Mouse (Mus musculus): ENCODE measurements around the gene Frmd4a.

GRCm38 (mm10) chr2:4556188-4556587, 538.7 kb downstream of the Frmd4a start:
- TF ChIP-seq CTCF (IDR thresholded peaks at IDR 0.05; ENCODE audit: low read depth, low read length) (no peak), TAL1 (conservative IDR thresholded peaks at IDR 0.05; ENCODE audit: low read depth, low read length) (no peak), POLR2AphosphoS5 (IDR thresholded peaks at IDR 0.05; ENCODE audit: insufficient replicate concordance, low read depth, low read length) (no peak), GATA2 (IDR thresholded peaks at IDR 0.05; ENCODE audit: borderline replicate concordance, low read depth, low read length) (no peak)

All from G1E (cell line).